Mouse (Mus musculus) midbrain, embryonic 14.5 days (tissue): Measurements from ENCODE around the gene Me1. TPM values are rescaled to one million over a fixed set of nuclear protein-coding genes. Genes with fewer than 3 reads are reported as not detected.

Source experiments
- ATAC-seq: fragments of 200-750 bp; cut with Nextera tagmentation; 2 replicates; pipeline ENCODE4 v1.8.0; 2017; ENCODE audit warnings: moderate number of reproducible peaks, moderate library complexity; ENCODE audit not compliant: low FRiP score, low TSS enrichment
- DNase-seq: peaks from one replicate; pipeline ENCODE4 v3.0.0-alpha.2; 2015
- H3K27ac ChIP-seq: fragments of 300-500 bp; sonication (generic); replicated peaks from 2 replicates; pipeline ENCODE4 v1.5.1; 2014; ENCODE audit warnings: mild to moderate bottlenecking, low read depth, low read length, moderate library complexity
- H3K27me3 ChIP-seq: fragments of 300-500 bp; sonication (generic); 2 replicates; pipeline ENCODE4 v1.6.1; 2014; ENCODE audit warnings: low read length, control low read depth, mixed read lengths; ENCODE audit not compliant: control insufficient read depth, insufficient read depth
- H3K36me3 ChIP-seq: fragments of 300-500 bp; sonication (generic); 2 replicates; pipeline ENCODE4 v1.6.1; 2014; ENCODE audit warnings: low read length, control low read depth; ENCODE audit not compliant: control insufficient read depth, insufficient read depth
- H3K4me1 ChIP-seq: fragments of 300-500 bp; sonication (generic); 2 replicates; pipeline ENCODE4 v1.6.1; 2014; ENCODE audit warnings: mild to moderate bottlenecking, antibody characterized with exemption, low read length, control low read depth; ENCODE audit not compliant: control insufficient read depth, insufficient read depth
- H3K4me2 ChIP-seq: fragments of 300-500 bp; sonication (generic); 2 replicates; pipeline ENCODE4 v1.6.1; 2014; ENCODE audit warnings: mild to moderate bottlenecking, low read length, moderate library complexity
- H3K4me3 ChIP-seq: fragments of 300-500 bp; sonication (generic); replicated peaks from 2 replicates; pipeline ENCODE4 v1.5.1; 2014; ENCODE audit warnings: low read depth, low read length
- H3K9ac ChIP-seq: fragments of 300-500 bp; sonication (generic); replicated peaks from 2 replicates; pipeline ENCODE4 v1.6.1; 2014; ENCODE audit warnings: mild to moderate bottlenecking, low read length, moderate library complexity
- H3K9me3 ChIP-seq: fragments of 300-500 bp; sonication (generic); 2 replicates; pipeline ENCODE4 v1.6.1; 2016; ENCODE audit warnings: low read length, control low read depth, mixed read lengths; ENCODE audit not compliant: control insufficient read depth
- WGBS: fragments of 180-500 bp; shearing (Covaris S2); extraction: QIAGEN DNeasy Blood & Tissue Kit; methylation state at CpG from one replicate; pipeline ENCODE4 v1.1.7; 2014; 5-methylcytosine and 5-hydroxymethylcytosine counted together
- polyA plus RNA-seq: library from polyadenylated mRNA; unstranded; fragments of >200 nt; fragmentation: Nextera tagmentation; extraction: Ambion mirVana; gene quantifications from 2 replicates; pipeline ENCODE4 v1.2.1, GENCODE M21; 2014

Gene Me1
- polyA plus RNA-seq, 1 experiment from 2014 or later = 36.4 TPM

GRCm38 (mm10) chr9:86571540-86572135 lies 124.1 kb downstream of the Me1 start, which contains the start of the genes Pgm3 and Rwdd2a:
Gene Pgm3, minus strand, starts transcription at chr9:86571842.
Gene Rwdd2a, plus strand, starts transcription at chr9:86571991.
- no peaks in the 10 kb centered on the region for H3K27me3 ChIP-seq
- peaks cover 27% of the 10 kb centered on the region for H3K36me3 ChIP-seq
- H3K27ac ChIP-seq = peak within 1 kb of the TSS; percentile 71
- H3K4me2 ChIP-seq = peak within 1 kb of the TSS; percentile 100
- H3K4me3 ChIP-seq = peak within 1 kb of the TSS; percentile 71
- H3K9me3 ChIP-seq = no peaks in the 10 kb centered on the region
- peak within 1 kb of the TSS; percentile 69 for H3K9ac ChIP-seq
- under 1% methylated on average over 59 of the region's 59 CpGs for WGBS
- ATAC-seq (peak; percentile 99), DNase-seq (peak; percentile 97)
- peaks cover 10% of the 10 kb centered on the region; the same call in 1 of the 2 replicates for H3K4me1 ChIP-seq

DNA sequence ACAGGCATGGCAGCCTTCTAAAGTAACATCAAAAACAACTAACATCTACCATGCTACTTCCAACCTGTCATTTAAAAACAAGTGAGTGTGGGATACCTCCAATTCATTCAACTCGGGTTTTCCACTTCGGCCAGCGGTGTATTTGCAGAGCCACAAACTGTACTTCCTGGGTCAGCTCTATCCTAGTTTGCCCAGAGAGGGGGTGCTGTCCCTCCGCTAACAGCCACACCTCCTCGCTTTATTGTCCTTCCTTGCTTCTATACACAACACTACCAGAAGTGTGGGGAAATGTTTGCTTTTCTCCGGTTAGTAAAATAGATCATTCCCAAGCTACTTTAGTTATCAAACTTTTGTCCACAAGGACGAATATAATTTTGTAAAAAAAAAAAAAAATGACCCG lies 124.8 kb downstream of the Me1 start:
- ATAC-seq (no peak), DNase-seq (peak; percentile 13)
- Histone ChIP-seq H3K4me2 (peak overlapping the region; percentile 100), H3K9me3 (no peaks in the 10 kb centered on the region), H3K9ac (peak overlapping the region; percentile 69), H3K4me3 (peak overlapping the region; percentile 71), H3K27ac (no peak overlapping the region), H3K27me3 (no peaks in the 10 kb centered on the region), H3K36me3 (peaks cover 31% of the 10 kb centered on the region), H3K4me1 (peaks cover 10% of the 10 kb centered on the region; the same call in 1 of the 2 replicates)
- 25% methylated on average over 8 of the region's 8 CpGs for WGBS

GRCm38 (mm10) chr9:86570261-86570890 lies 125.4 kb downstream of the Me1 start:
- Histone ChIP-seq H3K27ac (no peak overlapping the region), H3K4me3 (peak overlapping the region; percentile 71), H3K9ac (peak overlapping the region; percentile 31; the same call in 1 of the 2 replicates), H3K4me2 (peak overlapping the region; percentile 100), H3K9me3 (no peaks in the 10 kb centered on the region), H3K4me1 (peaks cover 10% of the 10 kb centered on the region; the same call in 1 of the 2 replicates), H3K36me3 (peaks cover 36% of the 10 kb centered on the region), H3K27me3 (no peaks in the 10 kb centered on the region)
- DNase-seq (no peak), ATAC-seq (no peak)
- 86% methylated on average over 10 of the region's 10 CpGs for whole genome bisulfite sequencing

DNA sequence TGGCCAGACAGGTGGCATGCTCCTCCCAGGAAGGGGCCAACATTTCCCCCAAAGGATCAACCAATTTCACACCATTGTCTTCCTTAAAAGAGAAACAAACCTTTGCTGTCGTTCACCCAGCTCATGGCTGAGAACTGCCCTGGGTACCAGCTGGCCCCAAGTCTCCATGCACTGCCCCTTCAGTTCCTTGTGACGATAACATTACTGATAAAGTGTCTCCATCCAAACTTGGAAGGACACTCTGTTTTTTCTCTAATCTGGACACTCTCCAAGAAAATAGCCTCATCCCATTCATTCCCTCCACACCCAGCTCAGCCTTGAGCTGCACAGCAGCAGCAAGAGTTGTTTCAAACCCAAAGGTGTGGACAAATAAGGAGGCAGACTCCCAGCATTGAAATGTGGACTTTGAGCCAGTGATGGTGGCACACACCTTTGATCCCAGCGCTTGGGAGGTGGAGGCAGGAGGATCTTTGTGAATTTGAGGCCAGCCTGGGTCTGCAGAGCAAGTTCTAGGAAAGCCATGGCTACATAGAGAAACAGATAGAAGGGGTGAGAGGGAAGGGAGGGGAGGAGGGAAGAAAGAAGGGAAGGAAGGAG lies 126.3 kb downstream of the Me1 start:
- Histone ChIP-seq H3K9ac (no peak overlapping the region), H3K36me3 (peaks cover 46% of the 10 kb centered on the region), H3K4me3 (no peak overlapping the region), H3K27ac (no peak overlapping the region), H3K4me2 (no peak overlapping the region), H3K27me3 (no peaks in the 10 kb centered on the region), H3K9me3 (no peaks in the 10 kb centered on the region), H3K4me1 (peaks cover 10% of the 10 kb centered on the region; the same call in 1 of the 2 replicates)
- 72% methylated on average over 3 of the region's 3 CpGs for WGBS
- ATAC-seq = no peak
- DNase-seq = no peak

DNA sequence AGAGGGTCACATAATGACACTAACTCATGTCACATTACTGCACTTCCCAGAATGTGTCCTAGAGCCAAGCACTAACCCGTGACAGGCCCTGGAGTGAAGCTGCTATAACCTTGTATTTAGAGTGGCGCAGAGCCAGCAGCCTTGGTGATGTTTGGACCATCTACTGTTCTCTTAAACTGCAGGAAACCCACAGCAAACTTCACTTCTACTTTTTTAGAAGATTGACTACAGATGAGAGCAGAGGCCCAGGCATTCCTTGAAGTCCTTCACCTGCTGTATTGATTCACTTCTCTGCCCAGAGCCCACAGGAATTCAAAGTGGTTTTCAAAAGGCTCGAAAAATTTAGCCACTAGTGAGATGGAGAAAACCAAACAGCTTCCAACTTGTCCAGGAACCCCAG lies 135.2 kb downstream of the Me1 start:
- Histone ChIP-seq H3K9me3 (no peaks in the 10 kb centered on the region), H3K4me3 (no peak overlapping the region), H3K4me2 (no peak overlapping the region), H3K4me1 (no peaks in the 10 kb centered on the region), H3K27ac (no peak overlapping the region), H3K36me3 (peaks cover 88% of the 10 kb centered on the region), H3K9ac (no peak overlapping the region), H3K27me3 (no peaks in the 10 kb centered on the region)
- no peak for ATAC-seq
- 89% methylated on average over 3 of the region's 3 CpGs for WGBS
- DNase-seq = no peak

- Histone ChIP-seq H3K27ac (no peak overlapping the region), H3K4me3 (no peak overlapping the region), H3K9ac (no peak overlapping the region), H3K4me1 (no peaks in the 10 kb centered on the region), H3K9me3 (no peaks in the 10 kb centered on the region), H3K27me3 (no peaks in the 10 kb centered on the region), H3K4me2 (no peak overlapping the region), H3K36me3 (peaks cover 88% of the 10 kb centered on the region)
- no peak for ATAC-seq
- 92% methylated on average over 4 of the region's 4 CpGs for WGBS
- no peak for DNase-seq
Observed at GRCm38 (mm10) chr9:86554641-86555040, 141.1 kb downstream of the Me1 start.

- no peak overlapping the region for H3K27ac ChIP-seq
- peaks cover 86% of the 10 kb centered on the region for H3K36me3 ChIP-seq
- ATAC-seq = no peak
- no peaks in the 10 kb centered on the region for H3K4me1 ChIP-seq
- no peak overlapping the region for H3K4me3 ChIP-seq
- H3K27me3 ChIP-seq = no peaks in the 10 kb centered on the region
- H3K9me3 ChIP-seq = no peaks in the 10 kb centered on the region
- no peak overlapping the region for H3K9ac ChIP-seq
- no peak for DNase-seq
- H3K4me2 ChIP-seq = no peak overlapping the region
- 91% methylated on average over 9 of the region's 9 CpGs for WGBS
Observed at GRCm38 (mm10) chr9:86553886-86554285, 141.9 kb downstream of the Me1 start.

DNA sequence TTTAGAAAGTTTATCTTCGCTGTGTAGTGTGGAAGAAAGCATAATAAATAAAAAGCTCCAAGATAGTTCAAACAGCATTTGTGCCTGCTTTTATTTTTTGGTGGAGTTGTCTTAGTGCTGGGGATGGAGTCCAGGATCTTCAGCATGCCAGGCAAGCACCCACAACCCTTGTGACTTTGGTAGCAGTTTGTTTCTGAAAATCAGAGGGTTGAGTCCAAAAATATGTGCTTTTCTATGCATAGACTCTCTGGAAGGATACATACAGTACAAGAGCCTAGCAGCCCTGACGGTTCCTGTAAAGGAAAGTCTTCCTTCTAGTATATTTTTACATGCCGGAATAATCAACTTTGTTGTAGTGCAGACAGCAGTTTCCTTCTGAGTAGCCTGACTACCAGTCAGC lies 145.0 kb downstream of the Me1 start:
- no peak overlapping the region for H3K4me2 ChIP-seq
- no peak overlapping the region for H3K9ac ChIP-seq
- ATAC-seq (no peak), DNase-seq (no peak)
- WGBS = 95% methylated on average over 3 of the region's 3 CpGs
- no peak overlapping the region for H3K27ac ChIP-seq
- no peaks in the 10 kb centered on the region for H3K9me3 ChIP-seq
- no peaks in the 10 kb centered on the region for H3K4me1 ChIP-seq
- no peak overlapping the region for H3K4me3 ChIP-seq
- H3K27me3 ChIP-seq = no peaks in the 10 kb centered on the region
- peaks cover 84% of the 10 kb centered on the region for H3K36me3 ChIP-seq
